Mouse (Mus musculus) limb, embryonic 12.5 days (tissue): ENCODE data around the gene Draxin. TPM values are rescaled to one million over a fixed set of nuclear protein-coding genes. Genes with fewer than 3 reads are reported as not detected.
A peak's percentile ranks its signal among the peaks of the same experiment; 100 is the strongest.

Experiments used
- ATAC-seq: fragments of 200-750 bp; cut with Nextera tagmentation; 2 replicates; pipeline ENCODE4 v1.8.0; 2017; ENCODE audit warnings: low read depth, moderate TSS enrichment; ENCODE audit not compliant: insufficient number of reproducible peaks, insufficient read depth, low FRiP score, low TSS enrichment
- H3K27ac ChIP-seq: fragments of 300-500 bp; sonication (generic); 2 replicates; pipeline ENCODE4 v1.5.1; 2016; ENCODE audit warnings: mild to moderate bottlenecking, moderate library complexity
- H3K27me3 ChIP-seq: fragments of 300-500 bp; sonication (generic); 2 replicates; pipeline ENCODE4 v1.6.1; 2016; ENCODE audit warnings: mild to moderate bottlenecking, moderate library complexity
- H3K36me3 ChIP-seq: fragments of 300-500 bp; sonication (generic); 2 replicates; pipeline ENCODE4 v1.6.1; 2016; ENCODE audit warnings: mild to moderate bottlenecking, moderate library complexity
- H3K4me1 ChIP-seq: fragments of 300-500 bp; sonication (generic); replicated peaks from 2 replicates; pipeline ENCODE4 v1.6.1; 2016
- H3K4me2 ChIP-seq: fragments of 300-500 bp; sonication (generic); 2 replicates; pipeline ENCODE4 v1.6.1; 2016; ENCODE audit warnings: mild to moderate bottlenecking, moderate library complexity
- H3K4me3 ChIP-seq: fragments of 300-500 bp; sonication (generic); replicated peaks from 2 replicates; pipeline ENCODE4 v1.5.1; 2016; ENCODE audit warnings: mild to moderate bottlenecking
- H3K9ac ChIP-seq: fragments of 300-500 bp; sonication (generic); replicated peaks from 2 replicates; pipeline ENCODE4 v1.6.1; 2016; ENCODE audit warnings: mild to moderate bottlenecking, moderate library complexity
- H3K9me3 ChIP-seq: fragments of 300-500 bp; sonication (generic); 2 replicates; pipeline ENCODE4 v1.6.1; 2016; ENCODE audit warnings: mild to moderate bottlenecking, moderate library complexity
- WGBS: fragments of 180-500 bp; shearing (Covaris S2); methylation state at CpG from one replicate; pipeline ENCODE4 v1.1.7; 2016; 5-methylcytosine and 5-hydroxymethylcytosine counted together
- polyA plus RNA-seq: library from polyadenylated mRNA; unstranded; fragments of >200 nt; fragmentation: Nextera tagmentation; extraction: Ambion mirVana; gene quantifications from 2 replicates; pipeline ENCODE4 v1.2.1, GENCODE M21; 2016

The Draxin gene
- polyA plus RNA-seq, 1 experiment from 2014 or later, result 1.8 TPM

DNA sequence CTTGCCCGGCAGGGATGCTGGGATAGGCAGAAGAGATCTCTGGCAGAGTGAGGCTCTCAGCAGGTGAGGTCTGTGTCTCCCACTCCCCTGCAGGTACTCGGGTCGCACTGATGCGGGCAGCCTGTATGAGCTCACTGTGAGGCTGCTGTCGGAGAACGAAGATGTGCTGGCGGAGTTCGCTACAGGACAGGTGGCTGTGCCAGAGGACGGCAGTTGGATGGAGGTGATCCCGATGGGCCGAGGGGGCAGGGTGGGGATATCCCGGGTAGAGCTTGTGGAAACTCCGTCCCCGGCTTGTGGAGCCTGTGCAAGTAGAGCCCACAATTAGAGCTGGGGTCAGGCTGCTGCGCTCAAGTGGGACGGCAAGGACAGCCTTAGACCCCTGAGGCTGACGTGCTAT is 35.1 kb upstream of the Draxin start:
- H3K27ac ChIP-seq, result no peak overlapping the region
- WGBS, result 10% methylated on average over 17 of the region's 17 CpGs
- H3K4me1 ChIP-seq, result peaks cover 34% of the 10 kb centered on the region
- no peak for ATAC-seq
- H3K4me2 ChIP-seq, result 0 out of 2 replicates have a peak overlapping the region, but pooled peaks have one; percentile 40
- H3K4me3 ChIP-seq, result no peak overlapping the region
- H3K36me3 ChIP-seq, result no peaks in the 10 kb centered on the region
- H3K27me3 ChIP-seq, result peaks cover 93% of the 10 kb centered on the region
- H3K9ac ChIP-seq, result no peak overlapping the region
- H3K9me3 ChIP-seq, result no peaks in the 10 kb centered on the region

DNA sequence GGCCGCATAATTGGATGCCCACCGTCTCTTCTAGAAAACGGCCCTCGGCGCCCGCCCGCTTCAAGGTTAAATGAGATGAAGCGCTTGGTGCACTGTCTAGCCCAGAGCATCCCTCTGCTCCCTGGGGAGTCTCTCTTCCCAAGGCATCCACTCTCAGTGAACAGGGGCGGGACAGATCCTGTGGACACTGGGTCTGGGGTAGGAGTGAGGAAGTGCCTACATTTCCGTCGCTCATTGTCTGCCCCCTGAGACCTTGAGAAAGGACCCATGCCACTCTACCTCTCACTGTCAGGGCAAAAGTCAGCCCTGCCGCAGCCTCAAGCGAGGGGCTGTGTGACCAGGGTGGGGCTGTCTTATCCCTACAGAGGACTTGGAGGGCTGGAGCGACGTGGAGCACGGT is 34.0 kb upstream of the Draxin start:
- peaks cover 37% of the 10 kb centered on the region for H3K4me1 ChIP-seq
- H3K27ac ChIP-seq, result no peak overlapping the region
- H3K36me3 ChIP-seq, result no peaks in the 10 kb centered on the region
- H3K4me3 ChIP-seq, result peak overlapping the region; percentile 35; the same call in 1 of the 2 replicates
- H3K27me3 ChIP-seq, result peaks cover 92% of the 10 kb centered on the region
- ATAC-seq, result no peak
- WGBS, result under 1% methylated on average over 16 of the region's 16 CpGs
- H3K9me3 ChIP-seq, result no peaks in the 10 kb centered on the region
- 0 out of 2 replicates have a peak overlapping the region, but pooled peaks have one; percentile 23 for H3K9ac ChIP-seq
- peak overlapping the region; percentile 65 for H3K4me2 ChIP-seq

DNA sequence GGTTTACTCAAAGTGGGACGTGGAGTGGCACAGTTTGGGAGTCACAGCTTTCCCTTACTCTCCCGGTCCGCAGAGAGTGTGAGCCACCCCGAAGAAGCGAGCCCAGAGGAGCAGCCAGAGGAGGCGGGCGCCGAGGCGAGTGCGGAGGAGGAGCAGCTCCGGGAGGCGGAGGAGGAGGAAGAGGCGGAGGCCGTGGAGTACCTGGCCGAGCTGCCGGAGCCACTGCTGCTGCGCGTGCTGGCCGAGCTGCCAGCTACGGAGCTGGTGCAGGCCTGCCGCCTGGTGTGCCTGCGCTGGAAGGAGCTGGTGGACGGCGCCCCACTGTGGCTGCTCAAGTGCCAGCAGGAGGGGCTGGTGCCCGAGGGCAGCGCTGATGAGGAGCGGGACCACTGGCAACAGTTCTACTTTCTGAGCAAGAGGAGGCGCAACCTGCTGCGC is 33.5 kb upstream of the Draxin start:
- Histone ChIP-seq H3K4me3 (peak overlapping the region; percentile 35), H3K4me2 (peak overlapping the region; percentile 65), H3K36me3 (no peaks in the 10 kb centered on the region), H3K9me3 (no peaks in the 10 kb centered on the region), H3K27me3 (peaks cover 94% of the 10 kb centered on the region), H3K4me1 (peaks cover 39% of the 10 kb centered on the region), H3K27ac (no peak overlapping the region), H3K9ac (peak overlapping the region; percentile 23; the same call in 1 of the 2 replicates)
- 2% methylated on average over 28 of the region's 29 CpGs for WGBS
- no peak for ATAC-seq

DNA sequence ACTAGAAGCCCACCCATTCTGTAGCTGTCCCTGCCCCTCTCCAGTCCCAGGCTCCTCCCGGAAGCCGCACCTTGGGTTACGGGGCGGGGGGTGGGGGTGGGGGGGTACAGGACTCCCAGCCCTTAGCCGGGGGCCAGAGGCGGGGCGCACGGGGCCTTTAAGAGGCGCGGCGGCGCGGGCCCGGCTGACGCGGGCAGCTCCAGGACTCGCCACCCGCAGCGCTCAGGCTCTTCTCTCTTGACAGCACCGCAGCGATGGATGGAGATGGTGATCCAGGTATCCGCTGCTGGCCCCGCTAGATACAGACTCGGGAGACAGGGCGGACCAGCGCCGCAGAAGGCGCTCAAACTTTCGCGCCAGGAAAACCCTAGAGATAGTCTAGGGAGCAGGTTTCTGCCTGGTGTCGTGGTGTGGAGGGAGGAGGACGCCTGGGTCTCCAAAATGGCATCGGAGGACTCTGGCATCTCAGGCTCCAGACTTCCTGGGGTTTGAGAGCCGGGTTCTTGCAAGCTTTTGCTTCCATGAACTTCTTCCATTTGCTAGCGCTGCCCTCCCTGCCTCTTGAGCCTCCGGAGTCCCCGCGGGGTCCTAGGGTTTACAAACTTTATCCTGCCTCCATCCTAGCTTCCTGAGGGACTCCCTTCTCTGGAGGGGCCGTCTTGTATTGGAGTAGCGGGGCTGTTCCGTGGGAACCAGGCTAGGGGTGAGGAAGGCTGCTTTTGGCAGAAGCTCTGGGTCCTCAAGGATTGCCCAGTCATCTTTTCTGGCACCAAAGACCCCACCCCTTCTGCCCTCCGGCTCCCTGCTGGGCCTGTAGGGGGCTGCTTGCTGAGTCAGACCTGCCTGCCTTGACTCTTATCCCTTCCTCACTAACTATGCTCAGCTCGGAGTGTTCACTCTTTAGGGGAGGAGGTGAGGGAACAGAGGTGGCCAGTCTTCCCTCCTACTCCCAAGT is 30.2 kb upstream of the Draxin start, which contains the start of the genes Fbxo44 and Fbxo2:
Gene Fbxo44, minus strand, starts transcription at position 47 of the 955 bp plus-strand sequence.
Gene Fbxo2, plus strand, starts transcription at position 186 of the 955 bp plus-strand sequence.
- H3K9me3 ChIP-seq, result no peaks in the 10 kb centered on the region
- peak; percentile 70; the same call in 1 of the 2 replicates for ATAC-seq
- WGBS, result under 1% methylated on average over 43 of the region's 43 CpGs
- H3K4me2 ChIP-seq, result peak within 1 kb of the TSS; percentile 98
- H3K4me1 ChIP-seq, result peaks cover 41% of the 10 kb centered on the region
- peak within 1 kb of the TSS; percentile 64 for H3K4me3 ChIP-seq
- H3K27ac ChIP-seq, result peak within 1 kb of the TSS; percentile 56; the same call in 1 of the 2 replicates
- H3K27me3 ChIP-seq, result peaks cover 77% of the 10 kb centered on the region
- peaks cover 27% of the 10 kb centered on the region for H3K36me3 ChIP-seq
- peak within 1 kb of the TSS; percentile 65 for H3K9ac ChIP-seq

DNA sequence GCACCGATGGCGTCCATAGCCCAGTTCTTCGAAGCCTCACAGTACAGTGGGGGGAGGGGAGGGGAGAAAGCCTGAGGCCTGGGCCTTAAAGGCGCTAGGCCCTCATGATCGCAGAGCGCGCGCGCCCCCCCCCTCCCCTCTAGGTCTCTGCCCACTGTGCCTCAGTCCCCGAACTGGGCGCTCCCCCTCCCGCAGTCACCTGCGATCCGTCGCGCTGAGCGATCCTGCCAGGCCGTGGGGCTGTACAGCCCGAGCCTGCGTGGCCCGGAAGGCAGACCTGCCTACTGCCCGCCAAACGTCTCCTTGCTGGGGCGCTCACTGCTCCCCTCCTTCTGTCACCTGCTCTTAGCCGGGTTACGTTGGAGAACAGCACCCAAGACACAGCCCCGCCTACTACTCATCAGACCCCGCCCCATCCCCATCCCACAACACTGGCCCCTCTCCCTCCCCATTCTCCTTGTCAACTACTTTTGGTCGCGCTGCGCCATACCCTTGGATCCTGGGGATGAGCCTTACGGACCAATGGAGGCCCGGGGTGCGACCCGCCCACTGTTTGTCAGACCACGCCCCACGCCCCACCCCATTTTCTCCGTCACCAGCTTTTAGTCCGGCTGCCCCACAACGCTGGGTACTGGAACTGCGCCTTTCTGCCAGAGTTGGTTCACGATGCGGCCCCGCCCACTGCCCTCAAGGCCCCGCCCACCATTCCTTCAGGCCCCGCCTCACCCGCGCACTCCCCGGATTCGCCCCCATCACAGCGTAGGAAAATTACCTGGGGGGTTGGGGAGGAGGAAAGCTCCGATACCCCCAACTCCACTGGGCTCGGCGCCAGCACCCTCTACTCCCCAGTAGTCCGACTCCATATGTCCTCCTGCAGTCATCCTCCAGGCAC is 29.3 kb upstream of the Draxin start:
- Histone ChIP-seq H3K9me3 (no peaks in the 10 kb centered on the region), H3K27ac (peak overlapping the region; percentile 56; the same call in 1 of the 2 replicates), H3K27me3 (peaks cover 68% of the 10 kb centered on the region), H3K4me1 (peaks cover 39% of the 10 kb centered on the region), H3K4me3 (peak overlapping the region; percentile 64), H3K9ac (peak overlapping the region; percentile 65), H3K36me3 (peaks cover 36% of the 10 kb centered on the region), H3K4me2 (peak overlapping the region; percentile 98)
- under 1% methylated on average over 54 of the region's 55 CpGs for WGBS
- ATAC-seq, result peak; percentile 81

DNA sequence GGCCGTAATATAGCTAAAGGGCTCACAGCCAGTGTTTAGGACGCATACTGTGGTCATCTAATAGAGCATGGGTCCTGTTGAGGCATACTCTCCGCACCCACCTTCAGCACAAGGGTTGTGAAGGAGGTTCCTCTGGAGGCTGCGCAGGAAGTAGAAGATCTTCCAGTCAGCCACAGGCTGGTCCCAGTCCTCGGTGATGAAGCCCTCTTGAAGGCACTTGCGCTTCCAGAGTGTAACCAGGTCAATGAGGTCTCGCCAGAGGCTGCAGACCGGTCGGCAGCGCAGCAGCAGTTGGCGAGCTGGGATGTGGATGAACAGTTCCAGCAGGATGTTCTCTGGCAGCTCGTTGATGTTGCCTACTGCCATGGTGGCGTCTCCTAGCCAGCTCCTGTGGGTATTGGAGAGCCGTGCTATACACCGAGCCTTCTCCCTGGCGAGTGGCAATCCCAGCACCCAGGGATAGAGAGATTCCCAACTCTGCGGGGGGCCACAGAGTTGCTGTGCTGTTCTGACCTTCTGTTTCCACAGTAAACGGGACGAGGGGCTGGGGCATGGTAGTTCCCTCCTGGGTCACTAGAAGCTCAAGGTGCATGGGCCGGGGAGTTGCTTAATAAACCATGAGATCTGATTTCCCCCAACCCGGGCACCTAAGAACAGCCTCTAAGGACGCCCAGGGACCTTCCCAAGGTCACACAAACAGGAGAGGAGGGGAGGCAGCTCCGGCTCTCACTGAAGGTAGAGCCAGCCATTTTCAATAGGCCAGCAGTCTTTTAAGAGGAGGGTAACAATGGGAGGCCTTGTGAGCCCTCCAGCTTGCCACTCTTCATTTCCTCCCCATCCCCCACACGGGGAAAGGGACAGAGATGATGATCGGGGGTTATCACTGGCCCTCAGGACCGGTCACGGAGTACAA is 28.2 kb upstream of the Draxin start:
- Histone ChIP-seq H3K27me3 (peaks cover 57% of the 10 kb centered on the region), H3K9ac (peak overlapping the region; percentile 65), H3K4me2 (peak overlapping the region; percentile 98), H3K4me3 (peak overlapping the region; percentile 64), H3K9me3 (no peaks in the 10 kb centered on the region), H3K4me1 (peaks cover 28% of the 10 kb centered on the region), H3K27ac (peak overlapping the region; percentile 56; the same call in 1 of the 2 replicates), H3K36me3 (peaks cover 45% of the 10 kb centered on the region)
- ATAC-seq, result no peak
- 31% methylated on average over 27 of the region's 27 CpGs for WGBS

DNA sequence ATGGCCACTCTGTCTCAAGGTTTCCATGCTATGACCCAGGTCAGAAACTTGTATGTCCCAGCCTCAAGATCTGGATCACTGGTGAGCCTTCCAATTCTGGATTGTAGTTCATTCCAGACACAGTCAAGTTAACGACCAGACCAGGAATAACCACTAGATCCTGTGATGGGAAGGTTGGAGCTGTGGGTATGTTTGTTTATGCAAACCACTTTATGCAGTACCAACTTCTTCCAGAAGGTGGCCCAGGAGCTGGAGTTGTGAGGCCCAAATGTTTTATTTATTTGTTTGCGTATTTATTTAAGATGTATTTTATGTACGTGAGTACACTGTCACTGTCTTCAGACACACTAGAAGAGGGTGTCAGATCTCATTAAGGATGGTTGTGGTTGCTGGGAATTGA is 24.5 kb upstream of the Draxin start:
- no peak for ATAC-seq
- Histone ChIP-seq H3K4me1 (peaks cover 22% of the 10 kb centered on the region), H3K9me3 (no peaks in the 10 kb centered on the region), H3K4me2 (no peak overlapping the region), H3K4me3 (no peak overlapping the region), H3K36me3 (peaks cover 52% of the 10 kb centered on the region), H3K27ac (no peak overlapping the region), H3K27me3 (peaks cover 21% of the 10 kb centered on the region), H3K9ac (no peak overlapping the region)
- 64% methylated on average over 3 of the region's 3 CpGs for WGBS

DNA sequence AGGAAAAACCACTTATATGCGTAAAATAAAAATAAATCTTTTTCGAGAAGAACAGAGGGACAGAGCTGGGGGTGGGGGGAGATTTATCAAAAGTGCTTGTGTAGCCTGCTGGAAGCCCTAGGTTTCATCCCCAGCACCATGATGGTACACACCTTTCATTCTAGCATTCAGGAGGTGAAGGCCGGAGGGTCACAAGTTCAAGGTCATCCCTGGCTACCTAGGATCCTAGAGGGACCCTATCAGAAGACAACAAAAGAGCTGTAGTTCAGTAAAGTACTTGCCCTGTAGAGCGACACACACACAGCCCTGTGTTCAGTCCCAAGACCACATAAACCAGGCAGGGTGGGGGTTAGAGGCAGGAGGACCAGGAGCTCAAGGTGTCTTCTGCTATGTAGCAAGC is 23.5 kb upstream of the Draxin start:
- peaks cover 55% of the 10 kb centered on the region for H3K36me3 ChIP-seq
- H3K4me3 ChIP-seq, result no peak overlapping the region
- peaks cover 13% of the 10 kb centered on the region for H3K27me3 ChIP-seq
- no peak for ATAC-seq
- 88% methylated on average over 4 of the region's 4 CpGs for WGBS
- H3K4me1 ChIP-seq, result peaks cover 28% of the 10 kb centered on the region
- no peak overlapping the region for H3K27ac ChIP-seq
- H3K4me2 ChIP-seq, result no peak overlapping the region
- H3K9ac ChIP-seq, result no peak overlapping the region
- no peaks in the 10 kb centered on the region for H3K9me3 ChIP-seq

DNA sequence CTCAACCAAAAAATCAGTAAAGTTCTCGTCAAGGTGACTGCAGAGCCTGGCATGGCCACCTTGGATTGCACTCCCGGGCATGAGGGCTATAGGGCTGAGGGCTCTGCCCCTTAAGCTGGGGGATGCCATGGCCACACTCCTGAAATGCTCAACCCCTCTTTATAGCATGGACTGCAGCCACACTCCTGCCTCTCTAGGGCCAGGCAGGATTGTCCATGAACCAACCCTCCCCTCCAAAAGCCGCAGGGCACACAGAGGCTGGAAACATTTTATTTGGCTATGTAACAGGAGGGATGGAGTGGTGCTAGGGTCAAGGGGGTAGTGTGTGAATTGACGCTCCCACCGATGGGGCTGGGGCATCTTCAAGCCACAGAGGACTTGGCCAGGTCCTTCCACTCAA is 22.0 kb upstream of the Draxin start:
- Histone ChIP-seq H3K9ac (no peak overlapping the region), H3K4me3 (no peak overlapping the region), H3K27me3 (no peaks in the 10 kb centered on the region), H3K27ac (no peak overlapping the region), H3K9me3 (no peaks in the 10 kb centered on the region), H3K4me1 (peaks cover 21% of the 10 kb centered on the region), H3K36me3 (peaks cover 53% of the 10 kb centered on the region), H3K4me2 (no peak overlapping the region)
- 86% methylated on average over 5 of the region's 5 CpGs for WGBS
- no peak for ATAC-seq
